Mouse (Mus musculus): ENCODE results near the gene Emilin1. TPM values are rescaled to one million over a fixed set of nuclear protein-coding genes. Genes with fewer than 3 reads are reported as not detected.
"Not testable (repeated sequence)": the region's sequence is repeated elsewhere in the genome, so short reads cannot be mapped to it uniquely, and the experiment has no call there.

Emilin1 gene
- under 1 TPM; 0.33 to 0.42 TPM for polyA plus RNA-seq (2017; shearing (Covaris generic))

- ATAC-seq = no peak
Measured at GRCm38 (mm10) chr5:30913060-30913841, at the start of gene Emilin1. Gene Emilin1 (plus strand): TSS chr5:30913402.

- no peak for ATAC-seq
Measured at GRCm38 (mm10) chr5:30863852-30864251, 49.4 kb upstream of the Emilin1 start.

- ATAC-seq = no peak
Measured at GRCm38 (mm10) chr5:30864322-30864721, 48.9 kb upstream of the Emilin1 start.

GRCm38 (mm10) chr5:30866871-30867270, 46.3 kb upstream of the Emilin1 start:
- no peak for ATAC-seq

- ATAC-seq = no peak
Measured at GRCm38 (mm10) chr5:30867712-30868111, 45.5 kb upstream of the Emilin1 start, which contains the start of gene Tmem214. Gene Tmem214 (plus strand): TSS chr5:30868012.

GRCm38 (mm10) chr5:30868981-30869380, 44.2 kb upstream of the Emilin1 start:
- no peak for ATAC-seq

GRCm38 (mm10) chr5:30869405-30870130, 43.6 kb upstream of the Emilin1 start:
- ATAC-seq = peak; percentile 98

- ATAC-seq = no peak
Measured at GRCm38 (mm10) chr5:30870131-30870406, 43.1 kb upstream of the Emilin1 start.

GRCm38 (mm10) chr5:30872574-30872973, 40.6 kb upstream of the Emilin1 start:
- no peak for ATAC-seq

GRCm38 (mm10) chr5:30874365-30874764, 38.8 kb upstream of the Emilin1 start:
- no peak for ATAC-seq

GRCm38 (mm10) chr5:30878616-30879015, 34.6 kb upstream of the Emilin1 start:
- no peak for ATAC-seq

GRCm38 (mm10) chr5:30879347-30879943, 33.8 kb upstream of the Emilin1 start:
- no peak for ATAC-seq

- not testable (repeated sequence) for ATAC-seq
Measured at GRCm38 (mm10) chr5:30881839-30882238, 31.4 kb upstream of the Emilin1 start.

- ATAC-seq = no peak
Measured at GRCm38 (mm10) chr5:30886209-30886608, 27.0 kb upstream of the Emilin1 start.

GRCm38 (mm10) chr5:30886731-30887130, 26.5 kb upstream of the Emilin1 start:
- ATAC-seq = no peak

- peak; percentile 80 for ATAC-seq
Measured at GRCm38 (mm10) chr5:30887331-30887761, 25.9 kb upstream of the Emilin1 start.

GRCm38 (mm10) chr5:30887858-30888336, 25.3 kb upstream of the Emilin1 start:
- peak; percentile 42 for ATAC-seq

- peak; percentile 53 for ATAC-seq
Measured at GRCm38 (mm10) chr5:30888337-30889087, 24.7 kb upstream of the Emilin1 start, which contains the start of gene Agbl5. Gene Agbl5 (plus strand): TSS chr5:30888694.

- no peak for ATAC-seq
Measured at GRCm38 (mm10) chr5:30889088-30889754, 24.0 kb upstream of the Emilin1 start.

- no peak for ATAC-seq
Measured at GRCm38 (mm10) chr5:30890375-30890774, 22.8 kb upstream of the Emilin1 start.

- no peak for ATAC-seq
Measured at GRCm38 (mm10) chr5:30901860-30902259, 11.3 kb upstream of the Emilin1 start.

Data from activated CD4-positive, CD25-positive, alpha-beta regulatory T cell, adult 4 months (primary cell).